Mouse (Mus musculus) kidney, adult 2 months (tissue): ENCODE results near the gene Rad54l.

Source experiments
- CTCF ChIP-seq: fragments of 200-500 bp; conservative IDR thresholded peaks from 2 replicates; pipeline ENCODE4 v1.5.1; 2011; ENCODE audit warnings: low read depth, mild to moderate bottlenecking, control low read depth, low read length, moderate library complexity, mixed read lengths; ENCODE audit not compliant: insufficient read depth, insufficient read length
- POLR2A ChIP-seq: fragments of 200-500 bp; IDR thresholded peaks from one replicate; pipeline ENCODE4 v1.6.1; 2011; ENCODE audit warnings: low read depth, low read length, control low read depth

GRCm38 (mm10) chr4:116149812-116150155 is 26.3 kb upstream of the Rad54l start:
- TF ChIP-seq CTCF (no peak), POLR2A (no peak)
